Mouse (Mus musculus) forebrain, embryonic 13.5 days (tissue): Measurements from ENCODE around the gene Itgb5. TPM values are rescaled to one million over a fixed set of nuclear protein-coding genes. Genes with fewer than 3 reads are reported as not detected.

Experiments
- ATAC-seq: fragments of 200-750 bp; cut with Nextera tagmentation; 2 replicates; pipeline ENCODE4 v1.8.0; 2017
- H3K27ac ChIP-seq: fragments of 300-500 bp; sonication (generic); 2 replicates; pipeline ENCODE4 v1.5.1; 2015; ENCODE audit warnings: inconsistent platforms, mild to moderate bottlenecking, moderate library complexity
- H3K27me3 ChIP-seq: fragments of 300-500 bp; sonication (generic); 2 replicates; pipeline ENCODE4 v1.6.1; 2015; ENCODE audit warnings: mild to moderate bottlenecking, inconsistent platforms
- H3K36me3 ChIP-seq: fragments of 300-500 bp; sonication (generic); 2 replicates; pipeline ENCODE4 v1.6.1; 2015; ENCODE audit warnings: mild to moderate bottlenecking, inconsistent platforms; ENCODE audit not compliant: poor library complexity, severe bottlenecking
- H3K4me1 ChIP-seq: fragments of 300-500 bp; sonication (generic); 2 replicates; pipeline ENCODE4 v1.6.1; 2015; ENCODE audit warnings: inconsistent platforms
- H3K4me2 ChIP-seq: fragments of 300-500 bp; sonication (generic); 2 replicates; pipeline ENCODE4 v1.6.1; 2015; ENCODE audit warnings: inconsistent platforms, mild to moderate bottlenecking, moderate library complexity
- H3K4me3 ChIP-seq: fragments of 300-500 bp; sonication (generic); 2 replicates; pipeline ENCODE4 v1.5.1; 2015; ENCODE audit warnings: mild to moderate bottlenecking, inconsistent platforms
- H3K9ac ChIP-seq: fragments of 300-500 bp; sonication (generic); 2 replicates; pipeline ENCODE4 v1.6.1; 2015; ENCODE audit warnings: mild to moderate bottlenecking, inconsistent platforms
- H3K9me3 ChIP-seq: fragments of 300-500 bp; sonication (generic); replicated peaks from 2 replicates; pipeline ENCODE4 v1.6.1; 2016; ENCODE audit warnings: inconsistent platforms
- WGBS: fragments of 180-500 bp; shearing (Covaris S2); methylation state at CpG from one replicate; pipeline ENCODE4 v1.1.7; 2015; 5-methylcytosine and 5-hydroxymethylcytosine counted together
- polyA plus RNA-seq: library from polyadenylated mRNA; unstranded; fragments of >200 nt; fragmentation: Nextera tagmentation; extraction: Ambion mirVana; gene quantifications from 2 replicates; pipeline ENCODE4 v1.2.1, GENCODE M21; 2015

Itgb5 gene
- polyA plus RNA-seq, result 1.8 and 2.5 TPM in 2 replicates

DNA sequence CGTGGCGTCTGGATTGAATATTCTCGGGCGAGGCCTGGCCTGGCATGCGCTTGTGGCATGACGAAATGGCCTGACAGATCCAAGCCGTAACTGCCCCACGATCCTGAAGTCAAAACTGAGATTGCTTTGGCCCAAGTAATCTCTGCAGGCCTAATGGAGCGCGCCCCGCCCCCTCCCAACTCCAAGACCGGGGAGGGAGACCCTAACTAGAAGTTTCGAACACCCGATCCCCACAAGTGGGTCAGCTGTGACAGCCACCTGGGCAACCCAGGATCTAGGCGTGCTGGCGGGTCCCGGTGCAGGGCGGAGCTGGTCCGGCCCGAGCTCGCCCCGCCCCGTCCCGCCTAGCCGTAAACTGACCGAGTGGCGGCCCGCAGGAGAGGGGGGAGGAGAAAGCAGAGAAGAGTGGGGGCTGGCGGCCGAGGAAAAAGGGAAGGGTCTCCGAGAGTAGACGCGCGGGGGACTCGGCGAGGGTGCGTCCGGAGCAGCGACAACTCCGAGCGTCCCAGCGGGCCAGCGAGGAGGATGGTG lies at the start of gene Itgb5:
Gene Itgb5, plus strand, starts transcription at position 365 of the 531 bp plus-strand sequence.
- Histone ChIP-seq H3K4me1 (peaks cover 39% of the 10 kb centered on the region), H3K9ac (peak within 1 kb of the TSS; percentile 73), H3K4me2 (peak within 1 kb of the TSS; percentile 100), H3K27ac (no peak within 1 kb of the TSS), H3K4me3 (peak within 1 kb of the TSS; percentile 75), H3K27me3 (peaks cover 56% of the 10 kb centered on the region), H3K36me3 (no peaks in the 10 kb centered on the region), H3K9me3 (no peaks in the 10 kb centered on the region)
- under 1% methylated on average over 41 of the region's 43 CpGs for WGBS
- ATAC-seq, result peak; percentile 66

GRCm38 (mm10) chr16:33781789-33782728 lies 47.4 kb upstream of the Itgb5 start:
- Histone ChIP-seq H3K27me3 (no peaks in the 10 kb centered on the region), H3K9ac (no peak overlapping the region), H3K4me2 (no peak overlapping the region), H3K27ac (no peak overlapping the region), H3K9me3 (no peaks in the 10 kb centered on the region), H3K36me3 (no peaks in the 10 kb centered on the region), H3K4me1 (no peaks in the 10 kb centered on the region), H3K4me3 (no peak overlapping the region)
- ATAC-seq, result no peak
- WGBS, result 78% methylated on average over 5 of the region's 5 CpGs

DNA sequence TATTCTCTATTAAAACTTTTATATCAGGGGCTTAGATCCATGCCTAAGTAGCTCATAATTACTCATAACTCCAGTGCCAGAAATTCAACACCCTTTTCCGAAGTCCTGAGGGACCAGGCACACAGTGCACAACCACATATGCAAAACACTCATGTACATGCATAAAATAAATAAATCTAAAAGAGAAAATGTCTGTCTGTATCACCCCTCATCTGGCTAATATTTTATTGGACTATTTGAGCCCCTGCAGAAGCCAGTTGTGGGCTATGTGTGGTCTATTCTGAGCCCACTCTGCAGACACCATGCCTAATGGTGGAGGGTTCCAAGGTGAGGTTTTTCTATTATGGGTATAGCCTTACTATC lies 46.8 kb upstream of the Itgb5 start:
- ATAC-seq, result no peak
- 95% methylated on average over 1 of the region's 1 CpGs for WGBS
- Histone ChIP-seq H3K27ac (no peak overlapping the region), H3K4me1 (no peaks in the 10 kb centered on the region), H3K4me2 (no peak overlapping the region), H3K9me3 (no peaks in the 10 kb centered on the region), H3K4me3 (no peak overlapping the region), H3K27me3 (no peaks in the 10 kb centered on the region), H3K9ac (no peak overlapping the region), H3K36me3 (no peaks in the 10 kb centered on the region)

DNA sequence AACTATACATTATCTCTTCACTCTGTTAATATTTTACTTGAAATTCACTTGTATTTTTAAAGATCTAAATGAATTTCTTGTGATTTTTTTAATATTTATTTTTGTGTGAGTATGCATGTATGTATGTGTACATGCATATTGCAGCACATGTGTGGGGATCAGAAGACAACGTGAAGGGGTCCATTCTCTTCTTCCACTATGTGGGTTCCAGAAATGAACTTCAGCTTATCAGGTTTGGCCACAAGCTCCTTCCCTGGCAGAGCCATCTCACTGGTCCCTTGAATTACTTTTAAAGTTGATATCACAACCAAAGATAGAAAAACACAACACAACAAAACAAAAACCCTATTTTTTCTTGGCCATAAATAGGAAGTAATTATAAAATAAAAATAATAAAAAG lies 44.9 kb upstream of the Itgb5 start:
- Histone ChIP-seq H3K4me2 (no peak overlapping the region), H3K9me3 (no peaks in the 10 kb centered on the region), H3K9ac (no peak overlapping the region), H3K36me3 (no peaks in the 10 kb centered on the region), H3K4me1 (no peaks in the 10 kb centered on the region), H3K27ac (no peak overlapping the region), H3K27me3 (no peaks in the 10 kb centered on the region), H3K4me3 (no peak overlapping the region)
- ATAC-seq, result no peak
- WGBS, result 89% methylated on average over 1 of the region's 1 CpGs

DNA sequence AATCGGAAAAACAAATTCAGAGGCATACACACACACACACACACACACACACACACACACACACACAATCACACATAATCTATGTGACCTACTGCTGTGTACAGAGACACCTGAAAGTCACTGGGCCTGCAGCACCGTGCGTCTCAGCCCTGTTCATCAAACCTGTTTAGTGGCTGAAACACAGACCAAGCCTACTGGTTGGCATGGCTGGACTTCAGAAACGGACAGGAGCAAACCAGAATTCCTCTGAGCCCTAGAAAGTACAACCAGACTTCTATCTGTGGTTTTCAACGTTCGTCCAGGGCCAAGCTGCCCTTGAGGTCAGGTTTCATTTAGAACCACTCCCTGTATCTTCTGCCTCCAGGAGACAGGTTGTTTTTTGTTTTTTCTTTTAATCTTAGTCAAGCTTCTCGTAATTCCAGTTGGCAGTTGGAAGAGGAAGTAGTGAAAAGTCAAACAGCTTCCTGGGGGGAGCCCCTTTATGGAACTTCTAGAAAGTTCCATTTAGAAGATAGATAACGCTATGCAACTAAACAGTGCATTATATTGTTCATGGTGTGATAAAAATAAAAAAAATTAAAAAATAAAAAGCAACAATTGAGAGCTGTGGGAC lies 44.3 kb upstream of the Itgb5 start:
- no peak for ATAC-seq
- WGBS, result 84% methylated on average over 8 of the region's 8 CpGs
- Histone ChIP-seq H3K27me3 (no peaks in the 10 kb centered on the region), H3K9ac (no peak overlapping the region), H3K4me1 (no peaks in the 10 kb centered on the region), H3K4me3 (no peak overlapping the region), H3K9me3 (no peaks in the 10 kb centered on the region), H3K27ac (no peak overlapping the region), H3K4me2 (no peak overlapping the region), H3K36me3 (no peaks in the 10 kb centered on the region)

DNA sequence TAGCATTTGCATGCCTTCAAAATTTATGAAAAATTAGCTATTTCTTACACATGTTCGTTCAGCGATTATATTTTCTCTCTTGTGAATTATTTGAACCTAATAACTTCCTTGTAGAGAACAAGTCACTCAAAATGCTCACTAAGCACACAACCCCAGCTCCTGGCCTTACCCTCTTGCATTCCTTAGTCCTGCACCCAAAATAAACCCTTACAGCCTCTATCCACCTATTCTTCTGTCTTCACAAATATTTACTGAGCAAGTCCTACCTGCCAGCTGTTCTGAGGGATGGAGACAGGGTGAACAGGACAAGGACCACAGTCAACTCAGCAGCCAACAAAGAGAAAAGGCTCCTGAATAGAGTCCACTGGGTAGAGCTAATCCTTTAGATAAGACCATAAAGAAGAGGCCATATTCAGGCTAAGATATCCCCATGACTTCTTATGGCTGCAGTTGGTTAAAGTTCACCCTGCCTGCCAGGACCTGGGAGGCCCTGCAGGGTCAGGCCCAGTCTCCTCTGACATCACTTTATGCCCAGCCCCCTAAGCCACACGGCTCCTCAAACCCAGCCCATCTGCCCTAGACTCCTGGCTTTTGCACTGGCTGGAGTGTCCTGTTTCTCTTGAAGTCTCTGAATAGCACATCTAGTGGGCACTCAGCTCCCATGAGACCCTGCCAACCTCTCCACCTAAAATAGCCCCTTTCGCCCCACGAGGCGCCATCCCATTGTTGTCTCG lies 42.6 kb upstream of the Itgb5 start:
- H3K36me3 ChIP-seq, result no peaks in the 10 kb centered on the region
- H3K4me3 ChIP-seq, result no peak overlapping the region
- no peaks in the 10 kb centered on the region for H3K27me3 ChIP-seq
- no peaks in the 10 kb centered on the region for H3K9me3 ChIP-seq
- H3K9ac ChIP-seq, result no peak overlapping the region
- H3K4me1 ChIP-seq, result no peaks in the 10 kb centered on the region
- no peak for ATAC-seq
- H3K4me2 ChIP-seq, result no peak overlapping the region
- 85% methylated on average over 7 of the region's 7 CpGs for WGBS
- H3K27ac ChIP-seq, result no peak overlapping the region

DNA sequence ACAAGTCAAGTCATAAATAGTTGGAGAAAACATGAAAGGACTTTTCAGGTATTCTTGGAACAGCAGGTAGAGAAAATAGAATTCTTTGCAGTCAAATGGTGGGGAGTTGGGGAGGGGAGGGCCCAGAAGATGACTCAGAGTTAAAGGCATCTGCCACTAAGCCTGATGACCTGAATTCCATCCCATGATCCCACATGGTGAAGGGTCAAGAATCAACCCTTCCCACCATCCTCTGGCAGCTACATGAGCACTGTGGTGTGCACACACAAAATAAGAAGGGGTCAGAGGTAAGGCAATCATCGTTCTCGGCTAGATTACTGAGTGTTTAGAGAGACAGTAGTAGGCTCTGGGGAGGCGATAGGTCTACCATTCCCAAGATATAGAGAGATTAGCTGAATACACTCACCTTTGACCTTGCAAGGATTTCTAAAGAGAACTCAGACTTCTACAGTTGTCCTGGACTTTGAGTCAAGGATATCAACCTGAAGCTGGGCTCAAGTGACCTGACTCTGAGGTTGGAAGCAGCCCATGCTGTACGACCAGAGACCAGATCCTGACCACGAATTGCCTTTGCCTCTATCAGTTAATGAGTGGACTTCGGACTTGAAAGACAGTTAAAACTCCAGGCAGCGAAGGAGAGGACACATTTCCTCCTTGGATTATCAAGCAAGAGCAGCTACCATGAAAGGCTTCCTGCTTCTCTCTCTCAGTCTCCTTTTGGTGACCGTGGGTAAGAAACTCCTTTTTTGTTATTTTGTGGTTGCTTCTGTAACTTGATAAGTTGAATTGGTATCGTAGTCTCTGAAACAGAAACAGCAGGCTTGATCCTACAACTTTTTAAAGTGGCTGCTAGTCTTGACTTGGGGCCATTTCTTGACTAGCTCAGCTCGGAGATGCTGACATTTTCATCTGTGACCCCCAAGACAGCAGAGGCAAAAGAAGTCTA lies 35.3 kb upstream of the Itgb5 start, which contains the start of gene Muc13:
Gene Muc13, plus strand, starts transcription at position 192 of the 946 bp plus-strand sequence.
- Histone ChIP-seq H3K36me3 (no peaks in the 10 kb centered on the region), H3K4me3 (no peak within 1 kb of the TSS), H3K27me3 (no peaks in the 10 kb centered on the region), H3K9ac (no peak within 1 kb of the TSS), H3K9me3 (no peaks in the 10 kb centered on the region), H3K4me2 (no peak within 1 kb of the TSS), H3K27ac (no peak within 1 kb of the TSS), H3K4me1 (no peaks in the 10 kb centered on the region)
- no peak for ATAC-seq
- 93% methylated on average over 10 of the region's 10 CpGs for WGBS

DNA sequence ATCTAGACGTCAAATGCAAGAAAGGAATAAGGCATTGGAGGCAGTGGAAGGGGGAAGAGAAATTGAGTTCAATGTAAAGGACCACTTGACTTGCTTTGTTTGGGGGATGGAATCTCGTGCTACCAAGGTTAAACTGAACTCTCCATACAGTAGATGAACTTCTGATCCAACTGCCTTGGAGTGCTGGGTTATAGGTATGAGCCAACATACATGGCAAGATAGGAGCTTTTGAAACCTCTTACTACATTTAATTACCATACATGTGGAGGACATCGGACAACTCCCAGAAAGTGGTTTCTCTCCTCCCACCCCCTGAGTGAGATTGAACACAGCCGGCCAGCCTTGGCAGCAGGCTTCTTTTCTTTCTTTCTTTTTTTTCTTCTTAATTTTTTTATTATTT lies 34.4 kb upstream of the Itgb5 start:
- 89% methylated on average over 4 of the region's 4 CpGs for WGBS
- ATAC-seq, result no peak
- no peaks in the 10 kb centered on the region for H3K27me3 ChIP-seq
- no peak overlapping the region for H3K4me2 ChIP-seq
- H3K9ac ChIP-seq, result no peak overlapping the region
- no peak overlapping the region for H3K4me3 ChIP-seq
- H3K4me1 ChIP-seq, result no peaks in the 10 kb centered on the region
- H3K27ac ChIP-seq, result no peak overlapping the region
- H3K36me3 ChIP-seq, result no peaks in the 10 kb centered on the region
- H3K9me3 ChIP-seq, result no peaks in the 10 kb centered on the region

GRCm38 (mm10) chr16:33795887-33796286 lies 33.6 kb upstream of the Itgb5 start:
- H3K9ac ChIP-seq, result no peak overlapping the region
- 87% methylated on average over 6 of the region's 6 CpGs for WGBS
- H3K36me3 ChIP-seq, result no peaks in the 10 kb centered on the region
- no peaks in the 10 kb centered on the region for H3K4me1 ChIP-seq
- no peak for ATAC-seq
- H3K9me3 ChIP-seq, result no peaks in the 10 kb centered on the region
- H3K27me3 ChIP-seq, result no peaks in the 10 kb centered on the region
- H3K4me2 ChIP-seq, result no peak overlapping the region
- no peak overlapping the region for H3K27ac ChIP-seq
- no peak overlapping the region for H3K4me3 ChIP-seq

DNA sequence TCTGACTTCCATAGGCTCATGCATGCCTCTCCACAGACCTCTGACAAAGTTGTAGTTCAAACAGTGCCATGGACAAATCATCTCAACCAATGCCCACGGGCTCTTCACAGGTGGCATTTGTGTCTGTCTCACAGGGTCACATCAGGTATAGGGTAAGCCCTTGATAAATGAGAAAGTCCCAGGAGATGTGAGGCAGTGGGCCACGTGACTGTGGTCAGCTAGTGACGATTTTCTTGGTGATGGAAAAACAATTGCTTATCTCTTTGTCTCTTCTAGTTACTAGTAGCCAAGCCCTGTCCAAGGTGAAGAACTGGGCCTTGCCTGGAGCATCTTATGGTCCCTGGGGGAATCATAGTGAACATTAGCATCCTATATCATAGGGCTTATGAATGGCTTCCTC lies 32.7 kb upstream of the Itgb5 start:
- no peak for ATAC-seq
- WGBS, result 85% methylated on average over 3 of the region's 3 CpGs
- no peak overlapping the region for H3K4me2 ChIP-seq
- H3K27me3 ChIP-seq, result no peaks in the 10 kb centered on the region
- H3K4me3 ChIP-seq, result no peak overlapping the region
- no peak overlapping the region for H3K9ac ChIP-seq
- H3K27ac ChIP-seq, result no peak overlapping the region
- H3K36me3 ChIP-seq, result no peaks in the 10 kb centered on the region
- no peaks in the 10 kb centered on the region for H3K4me1 ChIP-seq
- no peaks in the 10 kb centered on the region for H3K9me3 ChIP-seq

- no peaks in the 10 kb centered on the region for H3K4me1 ChIP-seq
- H3K9me3 ChIP-seq, result no peaks in the 10 kb centered on the region
- no peak overlapping the region for H3K27ac ChIP-seq
- H3K36me3 ChIP-seq, result no peaks in the 10 kb centered on the region
- no peak overlapping the region for H3K4me3 ChIP-seq
- 43% methylated on average over 5 of the region's 5 CpGs for WGBS
- H3K9ac ChIP-seq, result no peak overlapping the region
- no peak for ATAC-seq
- no peak overlapping the region for H3K4me2 ChIP-seq
- no peaks in the 10 kb centered on the region for H3K27me3 ChIP-seq
Measured at GRCm38 (mm10) chr16:33797860-33798259, 31.6 kb upstream of the Itgb5 start.
